Mouse (Mus musculus) urinary bladder, postnatal 14 days (tissue): ENCODE measurements around the gene AU022252.
A peak's percentile ranks its signal among the peaks of the same experiment; 100 is the strongest.

Experiments
- DNase-seq: peaks from one replicate; pipeline ENCODE4 v3.0.0; 2021; ENCODE audit warnings: low spot score

AU022252 gene

GRCm38 (mm10) chr4:119188060-119188785 is 44.3 kb downstream of the AU022252 start:
- no peak for DNase-seq

- DNase-seq = no peak
These were observed 46.7 kb downstream of the AU022252 start for GRCm38 (mm10) chr4:119185771-119186170.

GRCm38 (mm10) chr4:119183525-119183924 is 49.0 kb downstream of the AU022252 start:
- no peak for DNase-seq

- no peak for DNase-seq
These were observed 51.1 kb downstream of the AU022252 start for GRCm38 (mm10) chr4:119181456-119181855.

- DNase-seq = no peak
These were observed 52.3 kb downstream of the AU022252 start for GRCm38 (mm10) chr4:119180133-119180707.

- DNase-seq = no peak
These were observed 54.2 kb downstream of the AU022252 start for GRCm38 (mm10) chr4:119178331-119178730.

- DNase-seq = no peak
These were observed 54.8 kb downstream of the AU022252 start for GRCm38 (mm10) chr4:119177702-119178101.

GRCm38 (mm10) chr4:119173851-119174453 is 58.6 kb downstream of the AU022252 start, which contains the start of gene Zfp691:
Gene Zfp691 (minus strand): TSS chr4:119174195.
- peak; percentile 93 for DNase-seq

GRCm38 (mm10) chr4:119172919-119173650 is 59.4 kb downstream of the AU022252 start:
- DNase-seq = no peak

GRCm38 (mm10) chr4:119167663-119168062 is 64.8 kb downstream of the AU022252 start:
- peak; percentile 88 for DNase-seq

- DNase-seq = no peak
These were observed 65.4 kb downstream of the AU022252 start for GRCm38 (mm10) chr4:119167068-119167467.

GRCm38 (mm10) chr4:119165916-119166315 is 66.6 kb downstream of the AU022252 start:
- no peak for DNase-seq

GRCm38 (mm10) chr4:119162990-119163389 is 69.5 kb downstream of the AU022252 start:
- no peak for DNase-seq

GRCm38 (mm10) chr4:119161358-119161757 is 71.2 kb downstream of the AU022252 start:
- no peak for DNase-seq

- peak; percentile 41 for DNase-seq
These were observed 74.6 kb downstream of the AU022252 start for GRCm38 (mm10) chr4:119157891-119158290.

- DNase-seq = peak; percentile 79
These were observed 75.3 kb downstream of the AU022252 start for GRCm38 (mm10) chr4:119157186-119157585.
